Mouse (Mus musculus): ENCODE data around the gene 2310057J18Rik.
"Not testable (repeated sequence)": the region's sequence is repeated elsewhere in the genome, so short reads cannot be mapped to it uniquely, and the experiment has no call there.

2310057J18Rik gene

GRCm38 (mm10) chr10:28986203-28986602, at the start of gene 2310057J18Rik:
TSS of gene 2310057J18Rik (minus strand) at chr10:28986303.
- no peak for DNase-seq (ENCODE audit: low spot score)

- DNase-seq (ENCODE audit: low spot score): not testable (repeated sequence)
These were observed 43.9 kb upstream of the 2310057J18Rik start for GRCm38 (mm10) chr10:29029960-29030359.

GRCm38 (mm10) chr10:29019496-29020270, 33.6 kb upstream of the 2310057J18Rik start:
- no peak for DNase-seq (ENCODE audit: low spot score)

- DNase-seq (ENCODE audit: low spot score): no peak
These were observed 11.7 kb upstream of the 2310057J18Rik start for GRCm38 (mm10) chr10:28997776-28998175.

- no peak for DNase-seq (ENCODE audit: low spot score)
These were observed 2.9 kb upstream of the 2310057J18Rik start for GRCm38 (mm10) chr10:28988990-28989389.

- DNase-seq (ENCODE audit: low spot score): no peak
These were observed 17.9 kb downstream of the 2310057J18Rik start for GRCm38 (mm10) chr10:28968189-28968588.

- DNase-seq (ENCODE audit: low spot score): peak; percentile 3
These were observed 31.0 kb downstream of the 2310057J18Rik start for GRCm38 (mm10) chr10:28955138-28955537.

- no peak for DNase-seq (ENCODE audit: low spot score)
These were observed 31.6 kb downstream of the 2310057J18Rik start for GRCm38 (mm10) chr10:28954515-28954914.
